Mouse (Mus musculus): Measurements from ENCODE around the gene Ubl3.

Ubl3 gene

DNA sequence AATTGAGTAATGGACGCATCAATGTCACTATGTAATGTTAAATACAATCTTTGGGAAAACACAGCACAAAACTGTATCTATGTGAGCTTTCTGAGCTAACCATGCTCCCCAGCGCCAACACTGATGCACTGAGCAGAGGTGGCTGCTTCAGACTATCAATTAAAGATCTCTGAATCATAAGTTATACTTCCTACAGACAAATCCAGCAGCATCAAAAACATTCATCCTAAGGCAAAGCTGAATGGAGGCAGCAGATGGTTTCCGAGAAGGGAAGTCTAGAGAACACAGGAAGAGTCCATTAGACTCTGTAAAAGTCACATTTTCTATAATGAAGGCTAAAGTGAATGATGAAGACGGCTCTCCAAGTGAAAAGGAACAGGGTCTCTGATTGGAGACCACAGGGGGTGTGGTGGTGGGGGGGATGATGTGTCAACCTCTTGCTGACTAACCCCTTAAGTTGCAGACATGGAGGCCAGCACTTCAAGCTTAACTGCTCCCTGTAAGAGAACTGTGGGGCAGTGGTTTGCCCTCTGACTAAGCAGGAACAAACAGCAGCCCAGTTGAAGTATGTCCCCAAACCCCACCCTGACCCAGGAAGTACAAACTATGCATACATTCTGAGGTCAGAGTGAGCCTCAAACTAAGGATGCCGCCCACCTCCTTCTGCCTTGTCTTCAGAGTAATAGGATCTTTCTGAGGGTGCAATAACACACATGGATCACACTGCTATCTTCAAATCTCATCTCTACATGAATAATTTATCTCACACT, 29.2 kb downstream of the Ubl3 start:
- no peak for DNase-seq

DNA sequence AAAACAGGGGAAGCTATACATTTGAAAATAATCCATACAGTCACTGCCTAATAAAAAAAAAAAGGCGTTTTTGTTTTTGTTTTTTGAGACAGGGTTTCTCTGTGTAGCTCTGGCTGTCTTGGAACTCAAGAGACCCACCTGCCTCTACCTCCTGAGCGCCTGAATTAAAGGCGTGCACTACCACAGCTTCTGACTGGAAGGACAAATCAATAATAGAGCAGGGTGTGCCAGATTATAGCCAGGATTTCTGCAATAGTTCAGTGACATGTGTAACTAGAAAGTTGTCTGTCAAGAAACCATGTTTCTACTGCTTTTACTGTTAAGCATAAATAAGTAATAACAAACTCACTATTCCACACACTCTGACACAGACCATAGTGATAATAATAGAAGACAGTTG, 30.2 kb downstream of the Ubl3 start:
- no peak for DNase-seq

DNA sequence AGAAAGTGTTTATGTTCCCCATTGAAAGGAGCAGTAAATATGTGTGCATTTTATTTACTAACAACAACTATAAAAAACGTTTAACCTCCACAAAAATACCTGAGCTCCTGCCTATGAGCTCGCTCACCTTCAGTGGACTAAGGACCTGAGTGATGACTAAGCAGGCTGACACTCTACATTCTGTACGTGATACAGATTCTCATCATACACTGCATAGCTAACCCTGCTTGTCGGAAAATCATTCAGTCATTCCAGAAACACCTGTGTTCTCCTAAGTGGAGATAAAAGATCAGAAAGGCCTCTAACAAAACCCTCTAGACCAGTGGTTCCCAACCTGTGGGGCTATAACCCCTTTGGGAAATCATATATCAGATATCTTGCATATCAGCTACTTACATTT, 35.1 kb downstream of the Ubl3 start:
- DNase-seq, result no peak

DNA sequence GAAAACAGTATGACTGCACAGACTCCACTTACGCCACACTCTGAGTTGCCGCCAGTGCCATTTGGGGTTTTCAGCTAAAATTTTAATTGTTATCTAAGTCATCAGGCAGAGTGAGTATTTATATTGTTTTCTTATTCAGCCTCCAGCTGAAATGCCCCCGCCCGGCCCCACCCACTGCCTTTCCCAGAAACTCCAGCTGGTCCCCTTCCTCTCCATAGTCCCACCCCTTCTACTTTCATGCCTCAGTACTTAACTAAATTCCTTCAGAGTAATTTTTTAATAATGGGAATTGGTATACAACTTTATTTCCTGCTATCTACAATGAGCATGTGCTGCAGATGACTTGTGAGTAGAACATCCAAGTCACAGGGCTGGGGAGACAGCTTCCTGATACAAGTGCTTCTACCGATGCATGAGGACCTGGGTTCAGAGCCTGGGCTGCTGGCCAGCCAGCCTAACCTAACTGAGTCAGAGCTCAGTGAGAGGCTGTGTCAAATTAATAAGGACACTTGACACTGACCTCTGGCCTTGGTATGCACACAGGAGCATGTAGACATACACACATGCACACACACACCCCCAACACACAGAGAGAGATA, 40.4 kb downstream of the Ubl3 start:
- peak in 1 of 2 experiments; percentile 14 for DNase-seq

DNA sequence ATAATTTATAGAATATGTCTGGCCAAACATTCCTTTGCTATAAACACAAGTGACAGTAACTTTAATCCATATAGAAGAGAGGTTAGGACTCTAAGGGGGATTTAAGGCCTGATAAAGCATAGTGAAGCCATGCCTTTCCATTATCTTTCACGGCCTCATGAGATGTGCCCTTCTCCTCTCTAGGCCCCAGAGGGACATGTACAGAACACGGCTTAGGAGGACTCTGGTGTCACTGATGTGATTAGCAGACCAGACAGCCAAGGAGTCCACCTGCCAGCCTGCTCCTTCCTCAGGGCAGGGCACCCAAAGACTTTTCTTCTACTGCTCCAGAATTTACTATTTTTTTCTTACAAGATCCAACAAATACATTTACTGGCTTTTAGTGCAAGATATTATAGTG, 42.3 kb downstream of the Ubl3 start:
- no peak for DNase-seq

DNA sequence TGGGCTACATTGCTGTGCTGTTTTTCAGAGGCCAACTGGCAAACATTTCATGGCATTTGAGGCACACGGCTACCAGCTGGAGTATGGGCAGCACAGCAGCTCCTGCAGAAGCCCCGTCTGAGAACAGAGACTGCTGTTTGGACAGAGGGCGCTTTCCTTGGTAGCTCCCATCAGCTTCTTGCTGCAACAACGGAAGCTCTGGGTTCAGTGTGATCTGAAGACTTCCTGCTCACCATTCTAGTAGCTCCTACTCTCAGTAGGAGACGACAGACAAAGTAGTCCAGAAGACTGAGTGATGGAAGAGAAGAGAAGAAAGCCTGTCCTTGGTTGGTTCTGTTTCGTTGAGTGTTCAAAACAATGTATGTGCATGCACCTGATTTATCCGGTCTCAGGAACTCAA, 42.9 kb downstream of the Ubl3 start:
- DNase-seq, result no peak

DNA sequence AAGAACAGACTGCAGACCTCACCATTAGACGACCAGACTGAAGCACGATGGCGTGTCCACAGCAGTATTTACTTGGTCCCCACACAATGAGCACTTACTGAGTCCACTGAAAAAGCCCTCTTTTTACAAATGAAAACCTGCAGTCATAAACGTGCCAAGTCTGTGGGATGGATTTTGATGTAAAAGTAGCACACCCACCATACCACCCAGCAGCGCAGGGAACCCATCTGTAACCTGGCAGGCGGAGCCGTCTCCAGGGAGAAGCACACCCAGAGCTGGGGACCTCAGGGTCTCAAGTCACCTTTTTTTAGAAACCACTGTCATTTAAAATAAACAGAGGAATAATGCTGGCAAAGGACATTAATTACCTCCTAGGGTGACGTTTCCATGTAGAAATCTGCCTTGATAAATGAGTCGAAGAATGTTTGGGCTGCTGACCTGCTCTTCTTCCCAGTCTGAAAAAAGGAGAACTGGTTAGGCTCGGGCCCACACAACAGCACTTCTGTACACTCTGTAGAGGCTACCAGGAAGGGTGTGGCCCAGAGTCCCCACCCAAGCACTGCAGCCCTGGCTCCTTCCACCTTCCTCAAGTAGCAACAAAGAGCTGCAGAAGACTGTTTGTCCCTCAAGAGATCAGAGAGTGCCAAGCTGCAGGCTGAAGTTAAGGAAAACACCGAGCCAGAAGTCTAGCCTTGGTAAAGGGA, 43.5 kb downstream of the Ubl3 start:
- no peak for DNase-seq

DNA sequence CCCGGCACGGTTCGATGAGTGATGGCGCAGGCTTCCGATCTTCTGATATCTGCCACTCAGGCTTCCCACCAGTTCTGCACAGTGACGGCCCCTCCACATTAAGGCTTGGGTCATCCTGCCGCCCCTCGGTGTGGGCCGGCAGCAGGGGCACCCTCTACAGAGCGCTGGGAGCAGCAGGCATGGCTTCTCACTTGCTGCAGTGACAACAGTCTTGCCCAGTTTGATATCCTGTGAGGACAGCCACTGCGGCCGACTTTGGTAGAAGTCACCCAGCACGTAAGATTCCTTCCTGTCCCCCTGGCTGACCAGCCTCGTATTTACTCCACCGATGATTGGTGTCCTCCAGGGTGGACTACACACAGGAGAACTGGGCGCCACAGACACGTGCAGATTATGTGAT, 47.2 kb downstream of the Ubl3 start:
- DNase-seq, result no peak

DNA sequence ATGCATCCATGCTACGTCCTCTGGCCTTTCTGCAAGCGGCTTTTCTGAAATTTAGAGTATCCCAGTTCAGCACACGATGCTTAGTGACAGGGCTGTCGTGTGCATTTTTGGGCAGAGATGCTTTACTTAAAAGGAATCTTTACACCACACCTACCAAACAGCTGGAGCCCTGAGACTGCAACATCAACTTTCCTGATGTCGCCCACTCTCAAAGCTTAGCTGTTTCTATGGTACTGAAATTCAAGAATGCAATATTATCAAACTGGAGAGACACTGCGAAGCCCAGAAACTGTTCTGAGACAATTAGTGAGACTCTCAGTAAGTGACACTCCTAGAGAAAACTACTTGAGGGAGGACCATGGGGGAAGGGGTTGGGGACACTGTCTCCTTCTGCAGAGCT, 50.4 kb downstream of the Ubl3 start:
- no peak for DNase-seq

DNA sequence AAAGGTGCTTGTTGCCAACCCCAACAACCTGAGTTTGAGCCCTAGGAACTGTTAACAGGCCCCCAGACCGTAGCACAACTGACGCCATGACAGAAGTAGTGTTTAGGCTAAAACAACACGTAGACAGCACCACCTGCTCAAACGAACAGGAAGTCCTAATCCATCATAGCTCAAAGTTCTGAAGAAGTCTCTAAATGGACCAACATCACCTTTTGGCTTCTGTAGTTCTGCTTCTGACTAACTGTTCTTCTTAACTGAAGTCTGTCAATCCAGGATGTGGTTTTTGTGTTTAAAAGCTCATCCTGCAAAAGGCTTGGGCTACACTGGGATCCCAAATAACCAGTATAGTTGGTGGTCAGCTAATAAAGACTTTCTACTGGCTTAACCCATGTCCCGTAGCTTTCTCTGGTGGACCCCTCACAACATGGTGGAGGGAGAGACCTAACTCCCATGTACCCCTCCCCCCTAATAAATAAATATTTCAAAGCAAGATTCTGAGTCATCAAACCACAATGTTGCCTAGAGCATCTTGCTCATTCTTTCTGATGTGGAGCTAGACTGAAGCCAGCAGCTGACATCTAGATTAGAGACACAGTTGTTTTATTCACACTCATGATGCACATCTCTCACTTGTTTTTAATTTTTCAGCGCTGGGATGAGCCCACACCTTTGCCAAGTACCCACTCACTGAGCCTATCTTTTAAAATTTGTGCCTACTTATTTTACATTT, 51.2 kb downstream of the Ubl3 start:
- DNase-seq, result no peak

DNA sequence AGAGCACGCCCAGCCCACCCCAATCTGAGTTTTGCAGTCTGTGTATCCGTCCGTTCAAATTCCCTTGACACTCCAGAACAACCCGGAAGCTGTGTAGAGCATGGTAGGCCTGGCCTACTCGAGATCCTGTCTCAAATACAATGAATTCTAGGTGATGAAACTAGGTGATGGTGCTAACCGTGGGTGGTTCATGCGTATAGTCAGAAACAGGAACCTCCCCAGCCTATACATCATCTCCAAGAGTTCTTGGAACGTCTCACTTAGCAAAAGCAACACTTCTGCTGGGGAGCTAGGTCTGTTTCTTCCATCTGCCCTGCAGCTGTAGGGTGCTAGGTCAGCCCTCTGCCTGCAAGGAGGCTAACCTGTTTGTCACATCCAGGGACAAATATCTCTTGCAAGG, 52.1 kb downstream of the Ubl3 start:
- no peak for DNase-seq

DNA sequence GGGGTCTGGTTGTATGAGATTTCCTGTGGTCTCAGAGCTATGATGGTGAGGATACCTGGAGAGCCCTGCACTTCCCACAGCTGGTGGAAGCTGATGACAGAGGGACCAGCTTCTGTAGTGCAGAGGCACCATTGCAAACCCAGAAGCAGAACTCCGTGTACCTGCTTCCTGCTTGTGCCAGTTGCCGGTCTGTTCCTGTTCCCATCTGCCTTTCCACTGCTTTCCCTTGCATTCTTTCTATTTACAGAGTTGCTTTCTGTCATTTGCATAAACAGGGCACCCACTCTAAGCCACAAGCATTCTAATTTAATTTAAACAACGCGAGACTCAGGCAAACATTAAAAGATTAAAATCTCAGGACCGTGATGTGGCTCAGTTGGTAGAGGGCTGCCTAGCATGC, 53.0 kb downstream of the Ubl3 start:
- DNase-seq, result peak in 1 of 2 experiments; percentile 13

DNA sequence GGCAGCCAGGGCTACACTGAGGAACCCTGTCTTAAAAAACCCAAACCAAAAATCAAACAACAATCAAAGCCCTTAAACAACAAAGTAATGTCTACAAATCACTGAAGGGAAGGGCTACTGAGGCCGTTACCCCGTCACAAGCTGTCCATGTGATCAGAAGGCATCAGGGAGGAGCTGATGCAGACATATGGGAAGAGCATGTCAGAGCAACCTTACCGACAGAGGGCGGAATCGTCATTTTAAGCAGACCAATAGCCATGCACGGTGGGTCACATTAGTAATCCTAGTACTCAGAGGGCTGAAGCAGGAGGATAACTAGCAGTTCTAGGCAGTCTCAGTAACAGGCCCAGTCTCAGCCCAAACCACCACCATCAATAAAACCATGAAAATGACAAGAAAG, 56.6 kb downstream of the Ubl3 start:
- no peak for DNase-seq

DNA sequence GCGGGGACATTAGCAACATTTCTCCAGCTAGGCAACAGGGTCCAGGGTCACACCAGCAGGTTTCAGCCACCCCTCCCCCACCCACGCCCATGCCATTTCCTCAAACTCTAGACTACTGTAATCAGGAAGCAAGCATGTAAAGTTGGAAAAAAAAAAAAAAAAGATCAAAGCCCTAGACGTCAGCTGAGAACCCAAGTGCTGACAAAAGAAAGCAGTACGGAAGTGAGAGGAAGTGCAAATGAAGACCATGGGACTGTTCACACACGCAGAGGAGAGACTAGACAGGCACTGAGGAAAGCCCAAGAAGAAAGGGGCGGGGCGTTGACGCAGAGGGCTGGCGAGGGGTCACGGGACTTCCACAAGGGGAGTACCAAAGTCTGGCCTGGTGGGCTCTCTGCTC, 57.4 kb downstream of the Ubl3 start:
- DNase-seq, result no peak

DNA sequence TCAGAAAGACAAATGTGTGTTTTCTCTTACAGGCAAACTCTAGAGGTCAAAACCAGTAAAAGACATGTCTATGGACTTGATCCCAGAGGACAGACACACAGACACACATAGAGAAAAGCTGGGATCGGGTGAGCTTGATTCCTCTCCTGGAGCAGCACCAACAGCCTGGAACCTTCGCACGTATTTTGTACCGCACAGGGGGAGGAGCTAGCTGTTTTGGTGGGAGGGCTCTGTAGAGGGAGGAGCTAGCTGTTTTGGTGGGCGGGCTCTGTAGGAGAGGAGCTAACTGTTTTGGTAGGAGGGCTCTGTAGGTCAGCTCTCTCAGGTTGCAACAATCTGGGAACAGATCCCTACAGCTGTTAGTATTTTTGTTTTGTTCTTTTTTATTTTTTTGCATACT, 58.3 kb downstream of the Ubl3 start:
- no peak for DNase-seq

DNA sequence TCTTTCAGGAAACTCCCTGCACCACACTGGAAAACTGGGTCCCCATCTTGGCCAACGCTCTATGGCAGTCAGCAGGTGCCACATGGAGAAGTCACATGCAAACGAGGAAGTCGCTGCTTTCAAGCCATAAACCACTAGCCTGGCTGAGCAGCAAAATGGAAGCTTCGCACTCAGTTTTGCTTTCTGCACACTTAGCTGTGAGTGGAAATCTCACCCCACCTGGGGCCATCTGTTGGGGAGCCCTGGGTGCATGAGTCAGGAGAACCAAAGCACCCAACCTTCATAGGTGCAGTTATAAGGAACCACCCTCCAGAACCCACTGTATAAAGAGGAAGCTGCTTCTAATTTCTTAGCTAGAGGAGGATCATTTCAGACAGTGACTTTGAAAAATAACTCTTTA, 59.6 kb downstream of the Ubl3 start:
- no peak for DNase-seq

DNA sequence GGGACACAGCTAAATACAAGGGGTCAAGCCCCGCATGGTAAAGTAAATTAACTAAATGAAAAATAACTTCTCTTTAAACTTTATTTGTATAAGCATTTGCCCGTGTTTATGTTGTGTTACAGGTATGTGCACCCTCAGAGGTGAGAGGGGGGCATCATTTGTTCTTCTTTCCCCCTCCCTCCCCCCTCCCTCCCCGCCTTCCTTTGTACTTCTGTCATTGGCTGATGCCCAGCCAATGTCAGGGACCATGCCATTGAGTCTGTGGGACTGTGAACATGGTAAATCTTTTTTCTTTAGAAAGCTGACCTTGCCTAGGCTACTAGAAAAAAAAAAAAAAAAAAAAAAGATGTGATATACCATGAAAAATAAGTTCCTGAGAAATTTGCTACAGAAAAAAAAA, 62.2 kb downstream of the Ubl3 start:
- DNase-seq, result no peak

DNA sequence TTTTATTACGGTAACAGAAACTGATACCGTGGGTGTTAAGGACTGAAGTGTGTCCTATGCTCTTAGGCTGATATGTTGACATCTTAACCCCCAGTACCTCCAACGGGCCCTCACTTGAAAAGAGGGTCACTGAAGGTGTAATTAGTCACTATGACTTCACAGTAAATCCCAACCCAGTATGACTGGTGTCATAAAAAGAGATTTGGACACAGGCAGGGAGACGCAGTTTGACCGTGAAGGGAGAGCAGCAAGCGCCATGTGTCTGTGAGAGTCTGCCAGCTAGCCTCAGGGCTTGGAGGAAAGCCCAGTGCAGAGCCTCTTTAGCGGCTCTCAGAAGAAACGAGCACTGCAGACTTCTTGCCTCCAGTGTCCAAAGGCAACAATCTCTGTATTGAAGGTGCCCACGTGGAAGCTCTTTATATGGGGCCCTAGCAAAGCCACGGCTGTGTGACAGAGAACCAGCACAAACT, 62.8 kb downstream of the Ubl3 start:
- peak; percentile 24 to 58 for DNase-seq

DNA sequence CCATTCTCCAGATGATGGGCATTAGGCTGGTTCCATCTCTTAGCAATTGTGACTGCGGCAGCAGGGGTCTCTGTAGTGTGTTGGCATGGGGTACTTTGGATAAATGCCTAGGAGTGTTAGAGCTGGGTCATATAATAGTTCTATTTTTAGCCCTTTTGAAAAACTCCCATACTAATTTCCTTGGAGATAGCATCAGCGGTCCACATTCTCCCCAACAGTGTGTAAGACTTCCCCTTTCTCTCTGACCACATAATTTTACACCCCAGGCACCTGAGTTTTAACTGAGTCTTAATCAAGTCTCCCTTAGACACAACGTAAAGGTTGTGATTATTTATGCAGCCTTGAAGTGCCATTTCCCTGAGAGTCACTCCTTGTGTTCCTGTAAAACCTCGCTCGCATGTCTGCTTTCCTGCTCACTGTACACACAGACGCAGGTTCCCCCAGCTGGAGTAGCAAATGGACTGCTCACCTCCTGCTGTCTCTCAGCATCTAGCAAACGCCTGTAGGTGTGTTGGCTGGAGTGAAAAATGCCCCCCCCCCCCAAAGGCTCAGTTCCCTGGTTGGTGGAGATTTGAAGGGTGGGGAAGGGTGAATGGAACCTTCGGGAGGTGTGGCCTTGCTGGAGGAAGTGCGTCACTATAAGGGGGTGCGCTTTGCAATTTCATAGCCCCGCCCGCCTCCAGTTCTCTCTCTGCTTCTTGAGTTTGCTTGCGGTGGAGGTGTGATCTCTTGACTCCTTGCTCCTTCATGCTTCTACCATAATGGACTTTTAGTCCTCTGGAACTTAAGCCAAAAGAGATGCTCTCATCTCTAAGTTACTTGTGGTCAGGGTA, 63.5 kb downstream of the Ubl3 start:
- DNase-seq, result peak; percentile 23 to 37

DNA sequence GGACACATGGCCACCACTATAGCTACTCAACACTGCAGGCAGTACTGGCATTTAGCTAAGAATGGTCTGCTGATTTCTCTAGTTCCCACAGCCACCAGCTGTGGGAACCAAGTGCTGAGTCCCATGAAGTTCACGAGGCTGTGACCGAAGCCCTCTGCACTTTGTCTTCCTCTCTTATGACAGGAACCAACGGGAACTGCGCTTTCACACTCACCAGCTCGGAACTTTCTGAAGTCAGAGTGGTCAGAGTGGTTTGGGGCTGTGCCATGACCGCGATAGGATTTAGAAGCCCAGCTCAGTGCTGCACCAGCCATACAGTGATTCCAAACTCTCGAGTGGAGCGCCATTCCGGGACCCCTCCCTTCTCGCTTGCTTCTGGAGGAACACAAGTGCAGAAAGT, 66.4 kb downstream of the Ubl3 start:
- no peak for DNase-seq

DNA sequence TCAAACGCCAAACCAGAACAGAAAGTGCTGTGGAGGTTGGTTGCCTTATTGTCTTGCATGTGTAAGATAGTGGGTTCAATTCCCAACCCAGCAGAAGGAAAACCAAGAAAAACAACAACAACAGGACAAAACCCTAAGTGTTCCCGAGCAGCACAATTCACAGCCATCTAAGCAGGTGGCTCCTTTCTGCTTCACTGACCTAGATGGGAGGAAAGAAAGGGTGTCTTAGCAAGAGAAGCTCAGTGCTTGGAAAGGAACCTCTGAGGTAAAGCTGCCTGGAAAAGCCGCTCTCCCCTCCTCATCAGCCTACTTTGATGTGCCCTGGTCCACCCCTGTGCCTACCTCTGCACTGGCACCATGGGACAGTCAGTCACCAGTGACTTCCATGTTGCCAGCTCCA, 70.8 kb downstream of the Ubl3 start:
- no peak for DNase-seq

DNA sequence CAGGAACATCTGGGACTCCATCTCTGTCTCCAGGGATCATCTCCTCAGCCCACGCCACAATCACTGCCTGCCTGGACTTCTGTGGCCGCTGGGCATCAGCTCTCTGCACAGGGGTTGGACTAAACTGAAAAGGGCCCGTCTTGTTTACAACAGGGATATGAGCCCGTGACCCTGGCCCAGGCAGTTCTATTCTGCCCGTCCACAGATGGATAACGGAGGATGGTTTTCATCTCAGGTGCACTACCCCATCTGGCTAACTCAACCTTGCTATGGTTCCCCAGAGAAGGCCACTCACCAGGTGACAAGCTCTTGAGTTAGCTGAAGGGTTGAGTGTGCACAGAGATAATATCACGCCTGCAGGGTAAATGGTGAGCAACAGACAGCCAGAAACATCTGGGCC, 78.2 kb downstream of the Ubl3 start:
- no peak for DNase-seq

Data from kidney, postnatal 36 days (tissue).